Mouse (Mus musculus) liver, postnatal 0 days (tissue): ENCODE results near the gene D11Wsu47e.
A peak's percentile ranks its signal among the peaks of the same experiment; 100 is the strongest.

Source experiments
- CTCF ChIP-seq: sonication (generic); IDR thresholded peaks from 2 replicates; pipeline ENCODE4 v1.5.1; 2016; ENCODE audit warnings: antibody characterized with exemption, low read depth
- EP300 ChIP-seq: IDR thresholded peaks from 2 replicates; pipeline ENCODE4 v1.6.1; 2016; ENCODE audit warnings: antibody characterized with exemption, low read depth, mild to moderate bottlenecking

DNA sequence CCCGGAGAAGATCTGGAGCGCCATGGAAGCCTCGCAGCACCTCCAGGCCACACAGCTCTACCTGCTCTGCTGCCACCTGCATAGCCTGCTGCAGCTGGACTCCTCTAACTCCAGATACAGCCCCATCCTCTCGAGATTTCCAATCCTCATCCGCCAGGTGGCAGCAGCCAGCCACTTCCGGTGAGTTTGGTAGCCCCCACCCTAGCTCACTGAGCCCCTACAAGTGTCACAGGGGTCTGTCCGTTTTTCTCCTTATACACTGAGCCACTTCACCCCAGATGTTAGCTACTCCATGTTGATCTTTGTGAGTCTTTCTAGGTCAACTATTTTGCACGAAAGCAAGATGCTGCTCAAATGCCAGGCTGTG lies 32.3 kb upstream of the D11Wsu47e start:
- TF ChIP-seq CTCF = peak; percentile 57
- no peak for TF ChIP-seq EP300
